Mouse (Mus musculus) forebrain, embryonic 12.5 days (tissue): ENCODE results near the gene 3110040M04Rik. TPM values are rescaled to one million over a fixed set of nuclear protein-coding genes. Genes with fewer than 3 reads are reported as not detected.
"Not testable (repeated sequence)": the region's sequence is repeated elsewhere in the genome, so short reads cannot be mapped to it uniquely, and the experiment has no call there.

Experiments used
- ATAC-seq: fragments of 200-750 bp; cut with Nextera tagmentation; 2 replicates; pipeline ENCODE4 v1.8.0; 2017; ENCODE audit warnings: moderate TSS enrichment; ENCODE audit not compliant: low FRiP score
- H3K27ac ChIP-seq: fragments of 300-500 bp; sonication (generic); 2 replicates; pipeline ENCODE4 v1.5.1; 2016; ENCODE audit warnings: mild to moderate bottlenecking
- H3K27me3 ChIP-seq: fragments of 300-500 bp; sonication (generic); 2 replicates; pipeline ENCODE4 v1.6.1; 2016; ENCODE audit warnings: mild to moderate bottlenecking
- H3K36me3 ChIP-seq: fragments of 300-500 bp; sonication (generic); replicated peaks from 2 replicates; pipeline ENCODE4 v1.6.1; 2016; ENCODE audit warnings: mild to moderate bottlenecking
- H3K4me1 ChIP-seq: fragments of 300-500 bp; sonication (generic); 2 replicates; pipeline ENCODE4 v1.6.1; 2016
- H3K4me2 ChIP-seq: fragments of 300-500 bp; sonication (generic); 2 replicates; pipeline ENCODE4 v1.6.1; 2016; ENCODE audit warnings: mild to moderate bottlenecking, moderate library complexity
- H3K4me3 ChIP-seq: fragments of 300-500 bp; sonication (generic); replicated peaks from 2 replicates; pipeline ENCODE4 v1.5.1; 2016; ENCODE audit warnings: mild to moderate bottlenecking
- H3K9ac ChIP-seq: fragments of 300-500 bp; sonication (generic); 2 replicates; pipeline ENCODE4 v1.6.1; 2016; ENCODE audit warnings: mild to moderate bottlenecking
- H3K9me3 ChIP-seq: fragments of 300-500 bp; sonication (generic); 2 replicates; pipeline ENCODE4 v1.6.1; 2016
- WGBS: fragments of 180-500 bp; shearing (Covaris S2); methylation state at CpG from one replicate; pipeline ENCODE4 v1.1.7; 2016; 5-methylcytosine and 5-hydroxymethylcytosine counted together
- polyA plus RNA-seq: library from polyadenylated mRNA; unstranded; fragments of >200 nt; fragmentation: Nextera tagmentation; extraction: Ambion mirVana; gene quantifications from 2 replicates; pipeline ENCODE4 v1.2.1, GENCODE M21; 2016

Gene 3110040M04Rik
- 0.60 TPM in 1 of 2 replicates, not detected in the other for polyA plus RNA-seq

DNA sequence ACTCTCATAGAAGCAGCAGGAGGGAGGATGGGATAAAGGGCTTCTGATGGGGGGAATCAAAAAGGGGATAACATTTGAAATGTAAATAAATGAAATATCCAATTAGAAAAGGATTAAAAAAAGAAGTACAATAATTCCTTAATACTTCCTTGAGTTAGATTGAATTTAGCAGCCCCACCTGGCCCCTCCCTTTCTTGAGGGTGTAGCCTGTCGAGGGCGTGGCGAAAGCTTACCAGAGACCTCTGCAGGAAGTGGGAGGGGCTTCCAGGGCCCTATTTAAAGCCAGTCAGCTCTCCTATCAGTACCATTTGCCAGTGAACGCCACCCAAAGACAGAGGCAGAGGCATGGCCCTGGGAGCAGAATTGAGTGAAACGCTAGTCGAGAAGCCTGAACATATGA lies at the start of gene 3110040M04Rik:
3110040M04Rik (plus strand) TSS at position 304 of the 400 bp plus-strand sequence.
- not testable (repeated sequence) for H3K4me2 ChIP-seq, H3K27me3 ChIP-seq, ATAC-seq, H3K9me3 ChIP-seq, H3K4me3 ChIP-seq, H3K4me1 ChIP-seq, H3K36me3 ChIP-seq, H3K27ac ChIP-seq, H3K9ac ChIP-seq
- no CpG with 5 or more reads among the region's 6 CpGs for WGBS

- H3K4me2 ChIP-seq, ATAC-seq, H3K27me3 ChIP-seq, H3K9ac ChIP-seq, H3K36me3 ChIP-seq, H3K9me3 ChIP-seq, H3K27ac ChIP-seq, H3K4me1 ChIP-seq, H3K4me3 ChIP-seq: not testable (repeated sequence)
- WGBS: 94% methylated on average over 9 of the region's 9 CpGs
Measured at GRCm38 (mm10) chr1:151154131-151154530, 49.8 kb upstream of the 3110040M04Rik start.

DNA sequence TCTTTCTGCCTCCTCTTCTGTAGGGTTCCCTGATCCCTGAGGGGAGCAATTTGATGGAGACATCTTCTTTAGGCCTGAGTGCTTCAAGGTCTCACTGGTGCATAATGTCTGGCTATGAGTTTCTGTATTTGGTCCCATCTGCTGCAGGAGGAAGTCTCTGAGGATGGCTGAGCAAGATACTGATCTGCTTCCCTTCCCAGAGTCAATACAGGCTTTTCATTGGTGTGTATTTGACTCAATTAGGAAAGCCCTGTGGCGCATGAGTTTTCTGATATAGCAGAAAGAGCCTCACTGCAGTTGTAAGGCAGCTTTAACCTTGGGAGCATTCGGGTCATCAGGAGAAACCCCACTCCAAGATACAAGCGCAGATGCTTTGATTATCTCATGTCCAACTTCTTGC lies 47.8 kb upstream of the 3110040M04Rik start:
- Histone ChIP-seq H3K27ac (no peak overlapping the region), H3K4me1 (peaks cover 8% of the 10 kb centered on the region), H3K27me3 (no peaks in the 10 kb centered on the region), H3K4me2 (no peak overlapping the region), H3K9ac (no peak overlapping the region), H3K36me3 (no peaks in the 10 kb centered on the region), H3K4me3 (no peak overlapping the region), H3K9me3 (no peaks in the 10 kb centered on the region)
- 92% methylated on average over 3 of the region's 3 CpGs for WGBS
- no peak for ATAC-seq

- H3K27ac ChIP-seq: no peak overlapping the region
- H3K27me3 ChIP-seq: no peaks in the 10 kb centered on the region
- H3K36me3 ChIP-seq: no peaks in the 10 kb centered on the region
- no peak overlapping the region for H3K4me3 ChIP-seq
- WGBS: 80% methylated on average over 7 of the region's 7 CpGs
- H3K9me3 ChIP-seq: no peaks in the 10 kb centered on the region
- peaks cover 8% of the 10 kb centered on the region for H3K4me1 ChIP-seq
- H3K9ac ChIP-seq: no peak overlapping the region
- H3K4me2 ChIP-seq: no peak overlapping the region
- ATAC-seq: no peak
Measured at GRCm38 (mm10) chr1:151156777-151157632, 46.9 kb upstream of the 3110040M04Rik start.

DNA sequence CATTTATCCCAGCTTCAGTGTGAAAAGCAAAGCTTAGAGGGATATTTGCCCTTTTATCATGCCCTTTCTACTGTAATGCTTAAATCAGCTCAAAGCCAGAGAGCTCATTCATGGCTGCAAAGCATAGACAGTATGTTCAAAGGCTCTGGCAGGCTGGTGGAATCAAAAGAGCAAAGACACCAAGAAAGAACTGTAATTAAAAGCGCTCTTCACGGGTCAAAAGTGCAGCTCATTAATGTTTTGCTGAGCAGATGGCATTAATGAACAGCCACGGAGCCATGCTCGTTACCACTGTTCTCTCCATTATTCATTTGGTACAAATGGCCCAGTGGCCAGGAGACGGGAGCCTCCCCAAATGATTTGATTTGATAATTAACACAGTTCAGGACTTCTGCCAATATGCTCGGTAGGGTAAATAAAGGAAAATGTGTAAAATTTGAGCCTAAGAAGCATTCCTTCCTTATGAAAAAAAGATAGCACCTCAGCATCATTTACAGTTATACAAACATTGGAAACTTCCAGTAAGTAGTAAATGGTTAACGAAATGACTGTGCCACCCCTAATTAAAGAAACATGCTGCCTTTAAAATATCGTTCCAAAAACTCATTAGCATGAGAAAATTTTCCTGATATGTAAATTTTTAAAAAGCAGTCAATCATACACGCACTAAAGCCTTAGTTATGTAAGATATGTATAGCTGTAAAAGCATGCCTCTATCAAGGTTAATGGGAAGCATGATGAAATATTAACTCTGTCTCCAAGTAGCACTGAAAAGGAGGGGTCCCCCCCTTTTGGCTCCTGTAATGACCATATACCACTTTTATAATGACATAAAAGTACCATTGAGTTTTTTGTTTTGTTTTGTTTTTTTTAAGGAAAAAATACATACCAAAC lies 45.7 kb upstream of the 3110040M04Rik start:
- peaks cover 8% of the 10 kb centered on the region for H3K4me1 ChIP-seq
- H3K4me3 ChIP-seq: no peak overlapping the region
- no peaks in the 10 kb centered on the region for H3K9me3 ChIP-seq
- no peak overlapping the region for H3K9ac ChIP-seq
- H3K4me2 ChIP-seq: no peak overlapping the region
- H3K27ac ChIP-seq: 0 out of 2 replicates have a peak overlapping the region, but pooled peaks have one; percentile 37
- H3K36me3 ChIP-seq: no peaks in the 10 kb centered on the region
- H3K27me3 ChIP-seq: no peaks in the 10 kb centered on the region
- peak; percentile 90 for ATAC-seq
- WGBS: 28% methylated on average over 9 of the region's 9 CpGs

- Histone ChIP-seq H3K36me3 (no peaks in the 10 kb centered on the region), H3K4me1 (peaks cover 8% of the 10 kb centered on the region), H3K27me3 (no peaks in the 10 kb centered on the region), H3K9ac (no peak overlapping the region), H3K9me3 (no peaks in the 10 kb centered on the region), H3K4me3 (no peak overlapping the region), H3K4me2 (no peak overlapping the region), H3K27ac (no peak overlapping the region)
- no peak for ATAC-seq
- 78% methylated on average over 2 of the region's 2 CpGs for WGBS
Measured at GRCm38 (mm10) chr1:151158857-151159510, 44.9 kb upstream of the 3110040M04Rik start.

- H3K9ac ChIP-seq: no peak overlapping the region
- H3K9me3 ChIP-seq: no peaks in the 10 kb centered on the region
- H3K36me3 ChIP-seq: no peaks in the 10 kb centered on the region
- H3K4me1 ChIP-seq: peaks cover 24% of the 10 kb centered on the region
- no peak overlapping the region for H3K4me2 ChIP-seq
- ATAC-seq: peak; percentile 5; the same call in 1 of the 2 replicates
- H3K4me3 ChIP-seq: no peak overlapping the region
- peaks cover 3% of the 10 kb centered on the region; the same call in 1 of the 2 replicates for H3K27me3 ChIP-seq
- H3K27ac ChIP-seq: 0 out of 2 replicates have a peak overlapping the region, but pooled peaks have one; percentile 1
- 24% methylated on average over 8 of the region's 8 CpGs for WGBS
Measured at GRCm38 (mm10) chr1:151166031-151166430, 37.9 kb upstream of the 3110040M04Rik start.

DNA sequence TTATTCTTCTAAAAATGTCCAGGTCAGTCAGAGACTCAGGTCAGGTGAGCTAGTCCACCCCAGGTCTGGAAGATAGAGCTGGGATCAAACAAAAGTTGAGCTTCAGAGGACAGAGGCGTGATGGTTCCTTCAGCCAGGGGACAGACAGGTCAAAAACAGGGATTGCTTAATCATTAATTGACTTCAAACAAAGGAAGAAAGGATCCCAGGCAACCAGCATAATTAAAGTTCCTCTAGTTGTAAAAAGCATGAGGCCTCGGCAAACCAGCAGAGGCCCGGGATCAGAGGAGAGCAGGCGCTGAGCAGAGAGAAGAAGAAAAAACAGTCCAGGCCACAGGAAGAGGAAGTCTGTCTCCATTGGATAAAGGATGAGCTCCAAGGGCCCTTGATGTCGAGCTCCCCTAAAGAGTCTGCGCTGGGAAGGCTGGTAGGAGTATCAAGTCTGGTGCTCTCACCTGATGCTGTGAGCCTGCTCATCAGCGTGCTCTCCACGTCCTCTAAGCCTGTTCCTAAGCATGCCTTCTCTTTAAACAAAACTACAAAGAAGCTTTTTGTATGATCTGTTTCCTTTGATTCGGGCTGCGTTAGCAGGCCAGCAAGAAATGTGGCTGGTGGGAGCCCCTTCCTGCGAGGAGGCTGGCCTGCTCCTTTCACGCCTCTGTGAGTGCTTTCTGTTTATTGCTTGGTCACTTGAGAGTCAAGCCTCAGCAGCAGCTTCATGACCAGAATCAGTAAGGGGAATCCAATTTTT lies 36.4 kb upstream of the 3110040M04Rik start:
- no peaks in the 10 kb centered on the region for H3K9me3 ChIP-seq
- no peak overlapping the region for H3K4me3 ChIP-seq
- H3K36me3 ChIP-seq: no peaks in the 10 kb centered on the region
- H3K4me1 ChIP-seq: peaks cover 24% of the 10 kb centered on the region
- ATAC-seq: peak; percentile 78
- peaks cover 3% of the 10 kb centered on the region; the same call in 1 of the 2 replicates for H3K27me3 ChIP-seq
- WGBS: 8% methylated on average over 12 of the region's 12 CpGs
- peak overlapping the region; percentile 16 for H3K4me2 ChIP-seq
- peak overlapping the region; percentile 84 for H3K27ac ChIP-seq
- H3K9ac ChIP-seq: no peak overlapping the region

GRCm38 (mm10) chr1:151168637-151169036 lies 35.3 kb upstream of the 3110040M04Rik start:
- peaks cover 3% of the 10 kb centered on the region; the same call in 1 of the 2 replicates for H3K27me3 ChIP-seq
- no peaks in the 10 kb centered on the region for H3K36me3 ChIP-seq
- no peak overlapping the region for H3K4me2 ChIP-seq
- H3K4me3 ChIP-seq: no peak overlapping the region
- H3K9ac ChIP-seq: no peak overlapping the region
- no peaks in the 10 kb centered on the region for H3K9me3 ChIP-seq
- peaks cover 24% of the 10 kb centered on the region for H3K4me1 ChIP-seq
- H3K27ac ChIP-seq: no peak overlapping the region
- ATAC-seq: no peak
- 64% methylated on average over 3 of the region's 3 CpGs for WGBS

GRCm38 (mm10) chr1:151171572-151172461 lies 32.1 kb upstream of the 3110040M04Rik start:
- Histone ChIP-seq H3K9me3 (no peaks in the 10 kb centered on the region), H3K9ac (no peak overlapping the region), H3K4me2 (no peak overlapping the region), H3K27me3 (no peaks in the 10 kb centered on the region), H3K4me3 (no peak overlapping the region), H3K36me3 (no peaks in the 10 kb centered on the region), H3K4me1 (peaks cover 20% of the 10 kb centered on the region), H3K27ac (no peak overlapping the region)
- no peak for ATAC-seq
- 86% methylated on average over 2 of the region's 2 CpGs for WGBS
